Mouse (Mus musculus) C2C12 (cell line): Measurements from ENCODE around the gene Prkg2.

Source experiments
- CTCF ChIP-seq: IDR thresholded peaks from one replicate; pipeline ENCODE4 v1.5.1; 2011; ENCODE audit not compliant: control insufficient read depth, insufficient read depth, insufficient read length
- MAX ChIP-seq: IDR thresholded peaks from one replicate; pipeline ENCODE4 v1.6.1; 2011; ENCODE audit warnings: mild to moderate bottlenecking, control low read depth
- MYOG ChIP-seq: IDR thresholded peaks from one replicate; pipeline ENCODE4 v1.6.1; 2011; ENCODE audit not compliant: control insufficient read depth, insufficient read length; ENCODE audit errors: extremely low read depth
- USF1 ChIP-seq: IDR thresholded peaks from one replicate; pipeline ENCODE4 v1.6.1; 2011; ENCODE audit warnings: low read depth, mild to moderate bottlenecking, control low read depth, moderate library complexity

GRCm38 (mm10) chr5:98986011-98986410 is 51.1 kb downstream of the Prkg2 start:
- TF ChIP-seq CTCF (no peak), USF1 (no peak), MAX (no peak), MYOG (no peak)
